Mouse (Mus musculus) small intestine, adult 2 months (tissue): ENCODE measurements around the gene Itfg2. TPM values are rescaled to one million over a fixed set of nuclear protein-coding genes. Genes with fewer than 3 reads are reported as not detected.

Experiments used
- H3K27ac ChIP-seq: fragments of 200-500 bp; 2 replicates; pipeline ENCODE4 v1.5.1; 2012; ENCODE audit warnings: low read depth, low read length, control low read depth, inconsistent platforms; ENCODE audit not compliant: insufficient read depth
- H3K27me3 ChIP-seq: fragments of 200-500 bp; 2 replicates; pipeline ENCODE4 v1.6.1; 2012; ENCODE audit warnings: mild to moderate bottlenecking, moderate library complexity, low read length, inconsistent platforms; ENCODE audit not compliant: control insufficient read depth, insufficient read depth
- H3K36me3 ChIP-seq: fragments of 200-500 bp; 2 replicates; pipeline ENCODE4 v1.6.1; 2012; ENCODE audit warnings: mild to moderate bottlenecking, low read length, control low read depth, inconsistent platforms; ENCODE audit not compliant: control insufficient read depth, insufficient read depth
- H3K4me1 ChIP-seq: fragments of 200-500 bp; 2 replicates; pipeline ENCODE4 v1.6.1; 2012; ENCODE audit warnings: low read length, inconsistent platforms, mixed read lengths; ENCODE audit not compliant: control insufficient read depth, insufficient read depth, insufficient read length
- H3K4me3 ChIP-seq: fragments of 200-500 bp; 2 replicates; pipeline ENCODE4 v1.5.1; 2012; ENCODE audit warnings: low read depth, mild to moderate bottlenecking, control low read depth, inconsistent platforms, low read length, moderate library complexity
- CTCF ChIP-seq: fragments of 200-500 bp; IDR thresholded peaks from 2 replicates; pipeline ENCODE4 v1.5.1; 2012; ENCODE audit warnings: low read depth, mild to moderate bottlenecking, control low read depth, inconsistent platforms, low read length, moderate library complexity, mixed read lengths; ENCODE audit not compliant: insufficient replicate concordance, insufficient read length; ENCODE audit errors: extremely low read depth
- POLR2A ChIP-seq: fragments of 200-500 bp; IDR thresholded peaks from 2 replicates; pipeline ENCODE4 v1.6.1; 2012; ENCODE audit warnings: low read depth, mild to moderate bottlenecking, control low read depth, inconsistent platforms, low read length, moderate library complexity
- WGBS: fragments of 180-500 bp; shearing (Covaris S2); methylation state at CpG from one replicate; pipeline ENCODE4 v1.1.7; 2018; 5-methylcytosine and 5-hydroxymethylcytosine counted together
- polyA plus RNA-seq: library from polyadenylated mRNA; depleted of rRNA; stranded (reverse); fragments of >200 nt; gene quantifications from 2 replicates; pipeline ENCODE4 v1.2.3, GENCODE M21; 2012; rRNA removed

Gene Itfg2
- polyA plus RNA-seq, 1 experiment = 16.1 TPM

DNA sequence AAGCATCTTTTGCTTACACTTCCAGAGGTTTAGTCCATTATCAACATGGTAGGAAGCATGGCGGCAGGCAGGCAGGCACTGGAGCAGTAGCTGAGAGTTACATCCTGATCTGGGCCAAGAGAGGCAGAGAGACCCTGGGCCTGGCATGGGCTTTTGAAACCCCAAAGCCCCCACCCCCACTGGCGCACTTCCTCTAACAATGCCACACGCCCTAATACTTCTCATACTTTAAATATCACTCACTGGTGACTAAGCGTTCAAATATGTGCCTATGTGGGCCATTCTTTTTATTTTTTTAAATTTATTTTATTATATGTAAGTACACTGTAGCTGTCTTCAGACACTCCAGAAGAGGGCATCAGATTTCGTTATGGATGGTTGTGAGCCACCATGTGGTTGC, 58.3 kb downstream of the Itfg2 start:
- no peak for TF ChIP-seq POLR2A
- TF ChIP-seq CTCF = no peak
- Histone ChIP-seq H3K4me3 (no peak overlapping the region), H3K27ac (no peak overlapping the region), H3K36me3 (peaks cover 9% of the 10 kb centered on the region), H3K27me3 (no peaks in the 10 kb centered on the region), H3K4me1 (peaks cover 3% of the 10 kb centered on the region; the same call in 1 of the 2 replicates)
- WGBS = 96% methylated on average over 5 of the region's 5 CpGs

DNA sequence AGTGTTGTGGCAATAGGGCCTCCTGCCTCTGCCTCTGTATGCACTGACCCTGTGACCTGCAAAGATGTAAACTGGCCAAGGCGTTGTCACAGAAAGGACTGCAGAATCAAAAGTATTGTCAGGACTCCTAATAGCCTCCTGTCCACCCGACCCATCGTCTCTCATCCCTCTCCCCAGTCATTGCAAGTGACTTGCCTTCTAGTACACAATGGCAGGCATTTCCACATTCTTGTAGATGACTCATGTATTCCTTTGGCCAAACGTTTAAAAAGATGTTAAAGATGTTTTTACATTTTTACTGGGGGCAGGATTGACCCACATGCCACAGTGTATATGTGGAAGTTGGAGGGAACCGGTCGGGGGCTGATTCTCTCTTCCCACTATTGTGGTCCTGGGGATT, 60.0 kb downstream of the Itfg2 start:
- Histone ChIP-seq H3K36me3 (peaks cover 9% of the 10 kb centered on the region), H3K4me3 (no peak overlapping the region), H3K27ac (no peak overlapping the region), H3K27me3 (no peaks in the 10 kb centered on the region), H3K4me1 (peaks cover 3% of the 10 kb centered on the region; the same call in 1 of the 2 replicates)
- TF ChIP-seq CTCF (no peak), POLR2A (no peak)
- WGBS = 72% methylated on average over 6 of the region's 6 CpGs

DNA sequence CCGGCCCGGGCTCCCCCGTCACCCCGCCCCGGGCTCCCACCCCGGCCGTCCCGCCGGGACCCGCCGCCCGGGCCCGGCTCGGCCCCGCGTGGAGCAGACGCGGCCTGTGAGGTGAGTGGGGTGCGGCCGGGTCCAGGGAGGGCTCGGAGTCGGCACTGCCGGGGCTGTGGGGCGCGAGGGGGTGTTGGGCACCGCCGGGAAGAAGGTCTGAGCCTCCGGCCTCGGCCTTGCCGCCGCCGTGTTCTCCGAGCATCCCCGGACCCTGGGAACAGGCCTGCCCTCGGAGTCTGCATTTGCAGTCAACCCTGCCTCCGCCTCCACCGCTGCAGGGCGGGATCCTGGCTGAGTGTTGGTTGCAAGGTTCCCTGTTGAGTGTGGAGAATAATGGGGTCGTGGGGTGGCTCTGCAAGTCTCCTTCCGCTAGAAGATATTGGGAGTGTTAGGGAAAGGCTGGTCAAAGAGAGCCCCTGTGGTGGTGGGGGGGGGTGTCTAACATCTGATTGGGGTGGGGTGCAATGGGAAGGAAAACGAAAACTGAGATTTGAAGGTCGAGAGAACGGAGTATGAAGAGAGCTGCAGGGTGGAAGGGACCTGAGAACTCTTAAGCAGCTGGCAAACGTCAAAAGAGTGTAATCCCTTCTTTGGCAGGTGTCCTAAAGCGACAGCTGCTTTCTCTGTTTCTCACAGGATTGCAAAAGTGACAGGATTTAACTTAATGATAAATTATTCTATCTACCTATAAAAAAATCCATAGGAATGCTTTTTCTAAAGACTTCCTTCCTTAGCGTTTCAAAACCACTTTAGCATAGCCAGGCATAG, 61.5 kb downstream of the Itfg2 start:
- no peaks in the 10 kb centered on the region for H3K27me3 ChIP-seq

GRCm38 (mm10) chr6:128362381-128363006, 62.2 kb downstream of the Itfg2 start, which contains the start of the genes Rhno1 and Foxm1:
Gene Rhno1, minus strand, starts transcription at chr6:128362911.
Gene Foxm1, plus strand, starts transcription at chr6:128362967.
- H3K4me3 ChIP-seq = peak within 1 kb of the TSS; percentile 78
- H3K27ac ChIP-seq = peak within 1 kb of the TSS; percentile 55
- no peak for TF ChIP-seq CTCF
- no peak for TF ChIP-seq POLR2A
- under 1% methylated on average over 76 of the region's 76 CpGs for WGBS
- H3K27me3 ChIP-seq = no peaks in the 10 kb centered on the region
- peaks cover 14% of the 10 kb centered on the region for H3K36me3 ChIP-seq
- H3K4me1 ChIP-seq = peaks cover 3% of the 10 kb centered on the region; the same call in 1 of the 2 replicates

More for the DNA sequence above, 61.5 kb downstream of the Itfg2 start:
- Histone ChIP-seq H3K4me3 (peak overlapping the region; percentile 78), H3K36me3 (peaks cover 13% of the 10 kb centered on the region), H3K27ac (no peak overlapping the region), H3K4me1 (peaks cover 3% of the 10 kb centered on the region; the same call in 1 of the 2 replicates)
- 3% methylated on average over 46 of the region's 46 CpGs for WGBS
- TF ChIP-seq CTCF (no peak), POLR2A (no peak; the same call in 1 of the 2 replicates)

- Histone ChIP-seq H3K27me3 (no peaks in the 10 kb centered on the region), H3K36me3 (peaks cover 11% of the 10 kb centered on the region), H3K4me3 (peak overlapping the region; percentile 78), H3K4me1 (peaks cover 3% of the 10 kb centered on the region; the same call in 1 of the 2 replicates), H3K27ac (no peak overlapping the region)
- TF ChIP-seq POLR2A (no peak), CTCF (no peak)
- 15% methylated on average over 9 of the region's 9 CpGs for WGBS
Observed at GRCm38 (mm10) chr6:128361901-128362300, 62.8 kb downstream of the Itfg2 start.

Other genes starting within 250 kb of the Itfg2 start
- 0.61 and 0.93 TPM in 2 replicates for gene Tead4, start 124.1 kb downstream of the Itfg2 start, polyA plus RNA-seq
- gene Tulp3, start 69.1 kb downstream of the Itfg2 start, polyA plus RNA-seq = 2.0 and 2.4 TPM in 2 replicates
- 7.2 and 11.2 TPM in 2 replicates for gene Rhno1, start 62.0 kb downstream of the Itfg2 start, polyA plus RNA-seq
- gene Foxm1, start 62.0 kb downstream of the Itfg2 start, polyA plus RNA-seq = 6.3 and 11.3 TPM in 2 replicates
- not detected in 2 replicates for gene Tex52, start 49.5 kb downstream of the Itfg2 start, polyA plus RNA-seq
- gene Gm44596, start 49.4 kb downstream of the Itfg2 start, polyA plus RNA-seq = not detected in 2 replicates
- gene Nrip2, start 25.6 kb downstream of the Itfg2 start, polyA plus RNA-seq = 0.49 and 0.63 TPM in 2 replicates
- gene Fkbp4, start 13.7 kb upstream of the Itfg2 start, polyA plus RNA-seq = 52.9 and 105 TPM in 2 replicates
- gene Pzp, start 101.8 kb upstream of the Itfg2 start, polyA plus RNA-seq = 0.06 TPM in 1 of 2 replicates, not detected in the other
- gene A2ml1, start 156.7 kb upstream of the Itfg2 start, polyA plus RNA-seq = 0.03 and 0.34 TPM in 2 replicates
- 0.24 TPM in 1 of 2 replicates, not detected in the other for gene Klrb1a, start 198.6 kb upstream of the Itfg2 start, polyA plus RNA-seq
- gene Clec2h, start 237.5 kb upstream of the Itfg2 start, polyA plus RNA-seq = 54.1 and 189 TPM in 2 replicates